Mouse (Mus musculus): Measurements from ENCODE around the gene Appbp2.

DNA sequence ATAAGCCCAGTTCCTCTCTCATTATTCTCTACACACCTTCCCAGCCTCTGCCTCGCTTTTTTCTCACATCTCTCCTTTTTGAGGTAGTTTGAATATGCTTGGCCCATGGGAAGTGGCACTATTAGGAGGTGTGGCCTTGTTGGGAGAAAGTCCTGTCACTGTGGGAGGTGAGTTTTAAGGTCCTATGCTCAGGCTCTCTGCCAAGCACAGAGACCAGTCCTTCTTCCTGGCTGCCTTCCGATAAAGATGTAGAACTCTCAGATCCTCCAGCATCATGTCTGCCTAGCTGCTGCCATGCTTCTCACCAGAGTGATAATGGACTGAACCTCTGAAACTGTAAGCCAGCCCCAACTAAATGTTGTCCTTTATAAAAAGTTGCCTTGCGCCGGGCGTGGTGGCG lies 12.4 kb downstream of the Appbp2 start:
- no peak for TF ChIP-seq CTCF (conservative IDR thresholded peaks at IDR 0.05; ENCODE audit: low read length)
- no peak for TF ChIP-seq POU5F1 (IDR thresholded peaks at IDR 0.05; ENCODE audit: borderline replicate concordance, low read length)
- TF ChIP-seq NANOG (IDR thresholded peaks at IDR 0.05; ENCODE audit: borderline replicate concordance, low read length) = no peak

All from E14TG2a.4 (cell line).